Mouse (Mus musculus) right cerebral cortex, postnatal 4 days (tissue): ENCODE results near the gene Exoc3l2.
A peak's percentile ranks its signal among the peaks of the same experiment; 100 is the strongest.
"Not testable (repeated sequence)": the region's sequence is repeated elsewhere in the genome, so short reads cannot be mapped to it uniquely, and the experiment has no call there.

Source experiments
- DNase-seq: peaks from one replicate; pipeline ENCODE4 v3.0.0-alpha.2; 2022

Exoc3l2 gene

DNA sequence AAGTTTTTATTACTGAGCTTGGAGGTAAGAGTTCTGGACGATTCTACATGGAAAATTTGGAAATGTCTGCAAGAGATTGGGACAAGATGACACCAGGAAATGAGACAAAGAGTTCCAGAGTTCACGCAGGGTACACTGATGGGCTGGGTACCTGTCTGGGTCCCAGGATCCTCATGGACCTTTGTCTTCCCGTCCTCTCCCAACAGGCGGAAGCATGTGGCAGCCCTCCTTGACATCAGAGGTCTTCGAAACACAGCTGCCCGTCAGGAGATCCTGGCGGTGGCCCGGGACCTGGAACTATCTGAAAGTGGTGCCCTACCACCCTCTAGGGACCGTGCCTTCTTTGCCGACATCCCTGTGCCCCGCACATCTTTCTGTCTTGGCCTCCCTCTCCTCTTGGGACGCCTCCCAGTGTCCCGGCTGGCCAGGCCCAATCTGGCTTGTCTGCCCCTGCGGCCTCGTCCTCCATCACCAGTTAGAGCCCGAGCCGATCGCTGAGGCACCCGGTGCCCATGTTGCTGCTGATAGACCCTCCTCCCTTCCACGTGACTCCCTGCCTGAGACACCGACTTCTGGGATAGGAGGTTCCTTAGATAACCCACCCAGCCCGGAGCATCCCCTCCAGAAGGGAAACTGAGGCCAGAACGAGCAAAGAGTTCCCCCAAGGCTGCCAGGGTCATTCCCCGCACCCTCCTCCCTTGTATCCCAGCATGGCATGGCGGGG, 31.8 kb downstream of the Exoc3l2 start:
- no peak for DNase-seq

GRCm38 (mm10) chr7:19495521-19496213, 32.5 kb downstream of the Exoc3l2 start:
- no peak for DNase-seq

- DNase-seq = no peak
These were observed 33.1 kb downstream of the Exoc3l2 start for GRCm38 (mm10) chr7:19496214-19496555.

DNA sequence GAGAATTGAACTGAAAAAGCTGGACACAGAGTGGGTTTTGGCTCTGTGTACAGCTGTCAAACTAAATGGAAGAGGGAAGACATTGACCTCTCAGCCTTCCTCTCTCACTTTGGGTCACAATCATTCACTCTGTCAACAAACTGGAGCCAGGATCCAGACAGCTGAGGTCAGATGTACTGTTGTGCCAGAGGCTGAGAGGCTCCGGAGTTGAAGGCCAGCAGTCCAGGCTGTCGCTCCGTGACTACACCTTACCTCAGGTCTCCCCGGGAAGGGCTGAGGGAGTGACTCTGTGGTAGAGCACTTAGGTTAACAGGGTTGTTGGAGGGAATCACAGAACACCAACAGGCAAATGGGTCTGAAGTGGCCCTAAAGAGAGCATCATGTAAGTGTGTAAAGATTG, 35.2 kb downstream of the Exoc3l2 start:
- DNase-seq = no peak

DNA sequence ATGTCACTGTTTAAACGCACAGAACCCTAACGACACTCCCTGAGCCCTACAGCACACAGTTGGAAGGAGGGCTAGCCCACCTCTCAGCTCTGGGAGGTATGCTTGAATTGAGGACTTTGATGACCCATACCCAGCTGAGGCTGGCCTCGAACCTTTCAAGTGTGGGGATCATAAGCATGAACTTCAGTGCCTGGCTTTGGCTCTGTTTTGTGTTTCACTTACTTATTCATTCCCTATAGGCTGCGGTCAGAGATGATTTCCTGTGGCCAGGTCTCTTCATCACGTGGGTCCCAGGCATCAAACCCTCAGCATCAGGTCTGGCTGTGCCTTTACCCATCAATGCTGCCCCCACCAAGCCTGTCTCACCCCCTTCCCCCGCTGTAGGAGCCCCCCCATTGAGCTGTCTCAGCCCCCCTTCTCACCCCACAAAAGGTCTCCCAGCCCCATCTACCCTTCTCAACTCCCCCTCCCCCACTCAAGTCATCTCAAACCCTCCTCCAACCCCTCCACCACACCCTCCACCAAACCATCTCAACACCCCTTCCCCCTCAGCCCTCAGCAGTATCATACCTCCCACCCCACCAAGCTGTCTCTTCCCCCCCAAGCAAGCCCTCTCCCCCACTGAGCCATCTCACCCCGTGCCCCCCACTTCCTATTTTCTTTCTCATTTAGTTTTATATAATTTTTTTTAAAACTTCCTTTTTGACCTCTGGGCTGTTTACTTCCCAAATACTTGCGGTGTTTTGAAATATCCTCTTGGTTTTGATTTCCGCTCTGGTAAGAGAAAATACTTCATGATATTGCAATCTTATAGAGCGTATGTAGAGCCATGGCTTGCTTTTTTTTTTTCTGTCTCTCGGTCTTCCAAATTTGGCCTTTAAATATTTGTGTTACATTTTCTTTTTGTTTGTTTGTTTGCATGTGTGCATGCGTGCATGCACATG, 37.6 kb downstream of the Exoc3l2 start:
- no peak for DNase-seq

GRCm38 (mm10) chr7:19501658-19502057, 38.5 kb downstream of the Exoc3l2 start:
- DNase-seq = no peak

- no peak for DNase-seq
These were observed 40.4 kb downstream of the Exoc3l2 start for GRCm38 (mm10) chr7:19503481-19504068.

- no peak for DNase-seq
These were observed 43.2 kb downstream of the Exoc3l2 start for GRCm38 (mm10) chr7:19506326-19506725.

- DNase-seq = peak; percentile 82
These were observed 44.0 kb downstream of the Exoc3l2 start for GRCm38 (mm10) chr7:19506969-19507611.

- DNase-seq = no peak
These were observed 44.5 kb downstream of the Exoc3l2 start for GRCm38 (mm10) chr7:19507612-19507981.

DNA sequence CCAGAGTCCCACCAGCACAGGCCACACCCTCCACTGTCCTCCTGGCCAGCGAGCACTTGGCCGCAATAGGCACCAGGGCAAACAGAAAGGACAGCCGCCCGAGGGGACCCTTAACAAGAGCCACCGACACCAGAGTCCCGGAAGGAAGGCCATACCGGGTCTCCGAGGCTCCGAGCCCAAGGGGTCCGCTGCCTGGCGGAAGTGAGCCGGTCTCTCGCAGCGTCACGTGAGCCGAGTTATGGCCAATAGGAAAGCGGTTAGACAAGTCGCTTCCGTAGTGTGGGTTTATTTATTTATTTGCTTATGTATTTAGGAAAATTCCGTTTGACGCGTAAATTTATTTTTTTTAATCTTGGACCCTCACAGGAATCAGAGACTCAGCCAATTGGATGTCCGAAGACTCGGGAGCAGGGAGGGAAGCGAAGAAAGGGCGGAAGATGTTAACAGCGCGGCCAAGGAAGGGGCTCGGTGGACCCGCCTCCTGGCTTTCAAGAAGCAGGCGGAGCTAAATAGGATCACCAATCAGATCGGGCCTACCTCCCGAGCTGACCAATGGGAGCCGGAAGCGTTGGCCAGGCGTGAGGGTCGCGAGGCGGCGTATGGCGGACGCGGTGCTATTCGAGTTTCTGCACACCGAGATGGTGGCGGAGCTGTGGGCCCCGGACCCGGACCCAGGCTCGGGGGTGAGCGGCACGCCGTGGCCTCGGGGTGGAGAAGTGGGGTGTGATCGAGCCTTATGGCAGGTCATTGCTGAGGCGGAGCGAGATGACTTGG, 45.2 kb downstream of the Exoc3l2 start, which contains the start of the genes Bloc1s3 and Trappc6a:
TSS of gene Bloc1s3 (minus strand) at position 218 of the 774 bp plus-strand sequence.
TSS of gene Trappc6a (plus strand) at position 246 of the 774 bp plus-strand sequence.
- DNase-seq = peak; percentile 88

GRCm38 (mm10) chr7:19508924-19509568, 45.9 kb downstream of the Exoc3l2 start:
- DNase-seq = no peak

DNA sequence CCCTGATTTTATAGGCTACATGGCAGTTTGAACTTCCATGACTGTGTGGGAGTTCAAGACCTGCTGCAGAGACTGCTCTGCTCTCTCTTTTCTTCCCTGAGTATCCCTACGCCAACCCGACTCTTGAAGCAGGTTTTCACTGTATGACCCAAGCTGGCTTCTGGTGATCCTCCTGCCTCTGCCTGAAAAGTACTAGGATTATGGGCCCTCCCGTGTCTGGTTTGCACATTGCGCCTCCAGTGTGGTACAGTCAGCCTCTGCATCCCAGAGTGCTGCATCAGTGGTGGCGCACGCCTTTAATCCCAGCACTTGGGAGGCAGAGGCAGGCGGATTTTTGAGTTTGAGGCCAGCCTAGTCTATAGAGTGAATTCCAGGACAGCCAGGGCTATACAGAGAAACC, 46.7 kb downstream of the Exoc3l2 start:
- no peak for DNase-seq

- DNase-seq = not testable (repeated sequence)
These were observed 48.8 kb downstream of the Exoc3l2 start for GRCm38 (mm10) chr7:19511934-19512333.

GRCm38 (mm10) chr7:19512353-19512752, 49.2 kb downstream of the Exoc3l2 start:
- DNase-seq = no peak

DNA sequence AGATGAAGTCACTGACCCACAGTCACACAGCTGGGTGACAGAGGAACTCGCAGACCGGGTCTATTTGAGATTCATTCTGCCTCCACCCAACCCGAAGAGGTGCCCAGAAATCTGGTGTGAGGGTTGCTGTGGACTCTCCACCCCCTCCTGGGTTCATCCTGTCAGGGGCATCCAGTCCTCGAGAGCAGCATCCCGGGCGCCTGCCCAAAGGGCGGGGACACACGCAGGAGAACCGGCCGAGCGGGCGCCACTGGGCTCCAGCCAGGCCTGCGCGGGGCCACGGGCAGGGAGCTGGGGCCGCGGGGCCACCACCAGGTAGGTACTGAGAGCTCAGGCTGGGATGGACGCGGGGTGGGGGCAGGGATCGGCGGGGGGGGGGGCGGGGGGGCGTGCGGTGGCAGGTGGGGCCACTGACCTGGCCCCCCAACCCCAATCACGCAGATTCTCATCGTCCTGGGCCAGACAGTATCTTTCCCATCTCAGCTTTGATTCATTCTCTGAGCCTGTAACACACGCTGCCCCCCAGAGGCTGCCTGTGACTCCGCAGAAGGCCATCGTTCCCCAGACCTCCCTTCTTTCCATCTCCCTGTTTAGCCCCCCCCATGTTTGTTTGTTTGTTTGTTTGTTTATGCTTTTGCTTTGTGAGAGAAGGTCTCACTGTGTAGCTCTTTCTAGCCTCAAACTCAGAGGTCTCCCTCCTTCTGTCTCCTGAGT, 54.7 kb downstream of the Exoc3l2 start, which contains the start of gene Nkpd1:
TSS of gene Nkpd1 (plus strand) at position 187 of the 714 bp plus-strand sequence.
- DNase-seq = peak; percentile 12

DNA sequence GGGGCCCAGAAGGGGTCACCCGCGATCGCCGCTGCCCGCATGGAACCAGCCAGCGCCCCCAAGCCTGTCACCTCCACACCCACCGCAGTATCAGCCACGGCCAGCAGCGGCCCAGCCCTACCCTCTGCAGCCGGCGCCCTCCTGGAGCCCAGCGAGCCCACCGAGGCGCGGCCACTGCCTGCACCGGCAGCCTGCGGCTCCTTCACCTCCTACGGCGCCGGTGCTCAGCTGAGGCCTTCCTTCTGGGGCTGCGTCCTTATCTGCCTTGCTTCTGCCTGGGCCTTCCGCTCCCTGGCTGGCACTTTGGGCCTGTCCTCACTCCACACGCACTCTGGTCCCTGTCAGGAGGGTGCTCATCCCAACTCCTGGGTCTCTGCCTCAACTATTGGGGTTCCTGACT, 56.9 kb downstream of the Exoc3l2 start:
- no peak for DNase-seq

GRCm38 (mm10) chr7:19523017-19523756, 60.1 kb downstream of the Exoc3l2 start:
- no peak for DNase-seq

DNA sequence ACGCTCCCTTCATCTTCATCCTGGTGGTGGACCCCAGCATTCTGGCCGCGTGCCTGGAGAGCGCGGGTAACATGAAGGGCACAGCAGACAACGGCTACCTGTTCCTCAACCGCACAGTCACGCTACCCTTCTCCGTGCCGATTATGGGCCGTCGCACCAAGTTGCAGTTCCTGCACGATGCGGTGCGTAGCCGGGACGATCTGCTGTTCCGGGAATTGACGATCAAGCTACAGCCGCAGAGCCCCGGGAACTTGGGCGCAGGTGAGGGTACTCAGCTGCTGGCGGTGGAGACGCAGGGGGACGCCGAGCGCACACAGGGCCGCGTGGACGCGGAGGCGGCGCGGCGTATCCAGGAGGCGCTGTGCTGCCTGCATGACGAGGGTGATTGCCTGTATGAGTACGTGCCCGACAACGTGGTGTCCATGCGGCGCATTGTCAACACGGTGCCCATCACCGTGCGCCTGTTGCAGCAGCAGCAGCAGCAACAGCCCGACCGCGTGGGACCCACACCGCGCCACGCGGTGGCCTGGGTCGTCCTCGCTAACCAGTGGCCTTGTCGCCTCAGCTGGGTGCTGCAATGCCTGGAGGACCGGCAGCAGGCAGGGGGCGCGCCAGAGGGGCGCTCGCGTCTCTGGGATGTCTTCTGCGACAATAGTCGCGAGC, 60.8 kb downstream of the Exoc3l2 start:
- DNase-seq = peak; percentile 81
